Mouse (Mus musculus): Measurements from ENCODE around the gene Prss12.
"Not testable (repeated sequence)": the region's sequence is repeated elsewhere in the genome, so short reads cannot be mapped to it uniquely, and the experiment has no call there.

The Prss12 gene

DNA sequence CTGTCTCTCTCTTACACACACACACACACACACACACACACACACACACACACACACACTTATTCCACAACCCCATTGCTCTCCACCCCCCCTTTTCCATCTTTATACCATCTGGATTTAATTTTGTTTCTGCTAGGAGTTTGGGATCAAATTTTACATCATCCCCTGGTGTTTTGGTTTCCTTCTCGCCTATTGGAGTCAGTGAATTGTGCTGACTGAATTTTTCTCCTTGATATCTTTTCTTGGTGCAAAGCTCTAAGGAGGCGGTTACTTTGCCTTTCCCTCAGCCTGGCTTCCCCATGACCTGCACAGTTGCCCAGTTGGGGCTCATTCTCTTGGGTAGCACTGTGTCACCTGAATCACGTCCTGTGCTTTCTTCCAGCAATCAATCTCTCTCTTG is 30.1 kb downstream of the Prss12 start:
- no peak for DNase-seq (ENCODE audit: low spot score in 2 of 2)

DNA sequence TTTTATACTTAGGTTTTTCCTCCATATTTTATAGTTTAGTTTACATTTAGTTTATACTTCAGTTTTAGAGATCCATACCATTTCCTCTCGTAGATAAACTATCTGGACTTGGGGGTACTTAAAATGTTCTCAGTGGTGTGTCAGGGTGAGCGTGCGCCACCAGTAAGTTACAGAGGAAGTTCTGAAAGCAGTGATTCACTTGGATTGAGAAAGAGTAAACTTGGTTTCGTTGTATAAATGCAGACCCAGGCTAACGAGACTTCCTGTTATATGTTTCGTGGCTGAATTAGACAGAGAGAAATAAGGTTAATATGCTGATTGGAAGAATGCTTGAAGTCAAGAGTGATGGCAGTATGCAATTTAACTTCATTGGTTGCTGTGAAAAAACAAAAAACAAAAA is 34.6 kb downstream of the Prss12 start:
- no peak for DNase-seq (ENCODE audit: low spot score in 2 of 2)

DNA sequence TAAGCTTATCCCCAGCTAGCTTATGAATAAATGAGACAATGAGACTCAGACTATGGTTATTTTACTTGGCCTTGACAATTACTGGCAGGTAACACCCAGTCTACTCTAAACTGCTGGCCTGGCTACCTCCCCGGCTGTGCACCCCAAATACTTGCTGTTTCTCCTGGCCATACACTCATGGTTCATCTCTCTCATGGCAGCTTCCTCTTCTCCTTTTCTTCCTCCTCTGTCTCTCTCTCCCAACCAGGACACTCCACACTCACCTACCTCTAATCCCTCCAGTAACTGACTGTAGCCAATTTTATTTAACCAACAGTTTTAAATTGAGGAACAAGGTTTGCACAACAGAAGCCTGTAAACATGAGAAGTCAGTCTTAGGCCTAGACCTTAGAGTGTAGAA is 45.1 kb downstream of the Prss12 start:
- DNase-seq (ENCODE audit: low spot score in 2 of 2) = no peak

DNA sequence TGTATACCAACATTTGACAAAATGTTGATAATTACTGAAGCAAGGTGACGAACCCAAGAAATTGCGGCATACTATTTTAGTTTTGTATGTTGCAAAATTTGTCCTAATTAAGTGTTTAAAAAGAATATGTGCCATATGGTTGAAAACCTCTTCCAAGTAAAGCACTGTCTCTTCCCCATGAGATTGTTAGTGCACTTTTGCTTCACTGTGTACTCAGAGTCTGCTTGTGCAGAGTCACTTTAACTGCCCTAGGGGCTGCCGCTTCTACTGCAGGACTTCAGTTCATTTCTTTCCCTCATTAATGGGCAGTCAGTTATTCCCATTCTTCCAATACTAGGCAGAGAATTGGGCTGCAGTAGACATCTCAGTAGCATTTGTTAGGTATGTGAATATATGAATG is 46.5 kb downstream of the Prss12 start:
- DNase-seq (ENCODE audit: low spot score in 2 of 2) = no peak

DNA sequence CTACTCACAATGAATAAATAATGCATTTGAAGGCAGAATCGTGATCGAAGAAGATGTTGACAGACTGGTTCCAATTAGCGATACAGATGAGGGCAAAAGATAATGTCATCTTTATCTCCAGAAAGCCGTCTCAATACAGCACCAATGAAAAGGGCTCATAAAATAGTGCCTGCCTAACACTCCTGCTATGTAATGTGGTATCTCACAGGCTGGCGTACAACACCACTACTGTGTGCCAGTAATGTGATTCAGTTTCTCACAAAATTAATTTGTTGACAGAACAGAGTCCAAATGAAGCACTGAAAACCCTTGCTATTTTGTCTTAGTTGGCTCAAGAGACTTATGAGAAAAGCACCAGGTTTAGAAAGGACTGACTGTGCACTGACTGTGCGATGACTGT is 48.4 kb downstream of the Prss12 start:
- no peak for DNase-seq (ENCODE audit: low spot score in 2 of 2)

DNA sequence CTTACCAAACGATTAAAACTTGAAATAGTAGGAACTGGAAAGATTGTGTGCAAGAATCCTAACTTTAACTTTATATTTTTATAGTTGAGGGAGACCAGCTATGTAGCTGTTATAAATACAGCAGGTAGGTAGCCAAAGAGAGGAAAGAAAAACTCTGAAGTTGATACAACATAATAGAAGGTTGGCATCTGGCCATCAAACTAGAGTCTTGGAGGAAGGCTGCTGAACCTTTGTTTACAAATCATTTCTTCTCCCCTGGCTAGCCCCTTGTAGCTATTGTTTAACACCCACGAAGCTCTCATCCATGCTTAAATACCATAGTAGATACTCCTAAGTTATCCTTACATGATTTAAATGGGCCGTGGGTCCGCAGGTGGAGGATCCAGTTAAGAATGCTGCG is 52.1 kb downstream of the Prss12 start:
- no peak for DNase-seq (ENCODE audit: low spot score in 2 of 2)

DNA sequence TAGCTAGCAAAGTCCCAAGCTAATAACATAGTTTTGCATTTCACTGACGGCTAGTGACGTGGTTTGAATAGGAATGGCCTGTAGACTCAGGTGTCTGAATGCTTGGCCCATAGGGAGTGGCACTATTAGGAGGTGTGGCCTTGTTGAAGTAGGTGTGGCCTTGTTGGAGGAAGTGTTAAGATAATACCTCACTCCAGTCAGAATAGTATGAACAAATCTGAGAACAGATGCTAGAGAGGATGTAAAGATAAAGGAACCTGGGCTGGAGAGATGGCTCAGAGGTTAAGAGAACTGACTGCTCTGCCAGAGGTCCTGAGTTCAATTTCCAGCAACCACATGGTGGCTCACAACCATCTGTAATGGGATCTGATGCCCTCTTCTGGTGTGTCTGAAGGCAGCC is 55.1 kb downstream of the Prss12 start:
- not testable (repeated sequence) for DNase-seq (ENCODE audit: low spot score in 2 of 2)

DNA sequence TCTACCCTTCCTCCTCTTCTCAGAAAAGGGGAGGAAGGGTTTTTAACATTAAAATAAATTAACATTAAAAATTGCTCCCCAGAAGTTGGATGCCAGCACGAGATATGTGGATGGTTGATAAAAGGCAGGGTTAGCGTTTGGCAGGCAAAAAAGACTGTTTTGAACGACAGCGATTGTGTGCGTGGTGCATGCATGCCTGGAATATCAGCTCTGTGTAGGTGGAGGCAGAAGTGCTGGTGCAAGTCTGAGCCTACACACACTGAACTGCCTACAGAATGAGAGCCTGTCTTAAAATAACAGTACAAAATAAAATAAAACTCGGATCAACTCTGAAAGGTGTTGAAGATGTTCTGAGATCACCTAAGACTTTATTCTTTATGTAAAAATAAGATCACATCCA is 57.2 kb downstream of the Prss12 start:
- DNase-seq (ENCODE audit: low spot score in 2 of 2) = peak; percentile 49 to 61

DNA sequence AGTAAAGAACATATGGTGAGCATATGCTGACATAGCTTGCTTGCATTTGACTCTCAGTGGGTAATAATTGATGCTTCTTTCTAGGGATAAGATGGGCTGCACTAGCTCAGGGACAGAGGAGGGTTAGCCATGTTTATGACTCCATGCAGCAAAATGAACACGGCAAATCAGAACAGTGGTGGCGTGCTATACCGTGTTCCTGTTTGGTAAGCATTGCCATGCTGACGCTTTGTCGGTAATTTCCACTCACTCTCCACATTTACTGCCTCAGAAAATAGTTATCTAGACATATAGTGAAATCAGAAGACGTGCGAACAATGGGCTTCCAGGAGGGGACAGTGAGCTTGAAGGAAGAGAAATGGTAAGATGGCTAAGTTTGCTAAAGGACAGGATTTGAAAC is 58.1 kb downstream of the Prss12 start:
- DNase-seq (ENCODE audit: low spot score in 2 of 2) = no peak

DNA sequence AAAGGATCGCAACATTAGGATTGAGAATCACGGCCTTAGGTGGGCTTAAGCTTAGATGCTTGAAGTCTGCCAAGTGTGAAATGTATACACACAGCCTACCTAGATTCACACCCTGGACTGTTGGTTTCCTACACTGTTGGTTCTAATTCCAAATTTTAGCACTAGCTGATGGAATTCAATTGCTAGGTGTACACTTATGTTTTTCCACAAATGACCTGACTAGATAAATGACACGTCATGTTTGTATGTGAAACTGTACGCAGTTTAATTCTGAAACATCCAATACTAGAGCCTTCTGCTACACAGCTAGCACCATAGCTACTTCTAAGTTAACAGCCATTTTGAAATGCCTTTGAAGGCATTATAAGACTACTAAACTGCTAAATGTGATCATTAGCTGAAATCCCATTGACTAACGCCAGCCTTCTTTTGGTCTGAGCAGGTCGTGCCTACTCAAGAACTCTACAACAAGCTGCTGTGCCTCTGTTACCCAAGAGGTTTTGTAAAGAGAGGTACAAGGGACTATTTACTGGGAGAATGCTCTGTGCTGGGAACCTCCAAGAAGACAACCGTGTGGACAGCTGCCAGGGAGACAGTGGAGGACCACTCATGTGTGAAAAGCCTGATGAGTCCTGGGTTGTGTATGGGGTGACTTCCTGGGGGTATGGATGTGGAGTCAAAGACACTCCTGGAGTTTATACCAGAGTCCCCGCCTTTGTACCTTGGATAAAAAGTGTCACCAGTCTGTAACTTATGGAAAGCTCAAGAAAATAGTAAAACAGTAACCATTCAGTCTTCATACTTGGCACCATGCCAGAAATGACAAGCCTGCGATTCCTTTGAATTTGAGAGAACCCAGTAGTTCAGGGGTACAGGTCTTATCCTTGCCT is 59.3 kb downstream of the Prss12 start:
- DNase-seq (ENCODE audit: low spot score in 2 of 2) = no peak

DNA sequence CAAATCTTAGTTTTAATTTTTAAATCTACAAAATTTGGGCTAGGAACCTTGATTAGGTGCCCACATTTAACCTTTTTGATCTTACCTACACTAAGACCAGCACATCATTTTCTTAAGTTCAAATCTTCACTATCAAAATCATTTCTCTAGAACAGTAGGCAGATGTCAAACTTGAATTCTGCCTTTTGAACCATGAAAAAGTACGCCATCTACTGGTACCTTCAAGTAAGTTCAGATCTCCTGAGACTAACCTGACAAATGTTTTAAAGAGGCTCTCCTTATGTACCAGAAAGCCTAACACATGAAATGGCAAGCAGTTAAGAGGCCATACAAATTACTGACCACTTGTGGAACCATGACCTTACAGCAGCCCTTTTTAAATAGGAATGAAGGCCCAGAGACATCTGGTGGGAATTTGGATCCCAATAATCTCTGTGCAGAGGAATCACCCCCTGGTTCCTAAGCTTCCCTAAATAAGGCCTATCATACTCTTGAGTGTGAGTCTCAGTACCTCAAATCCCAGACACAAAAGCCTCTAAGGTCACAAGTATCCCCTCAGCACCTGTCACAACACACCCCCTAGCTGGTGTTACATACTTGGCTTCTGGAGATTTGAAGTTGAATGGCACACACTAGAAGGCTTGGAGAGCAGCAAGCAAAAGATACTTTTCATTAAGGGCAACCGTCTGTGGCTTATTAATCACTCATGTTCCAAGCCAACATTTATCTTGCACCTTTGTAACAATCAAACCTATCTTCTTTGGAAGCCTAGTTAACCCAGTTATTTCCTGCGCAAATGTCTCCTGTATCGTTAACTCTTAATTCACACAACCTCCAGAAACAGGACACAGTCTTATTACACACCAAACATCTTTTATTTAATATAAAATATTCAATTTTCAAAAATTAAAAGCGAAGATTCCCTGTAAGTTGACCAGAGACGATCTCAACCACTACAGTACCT is 60.3 kb downstream of the Prss12 start:
- no peak for DNase-seq (ENCODE audit: low spot score in 2 of 2)

DNA sequence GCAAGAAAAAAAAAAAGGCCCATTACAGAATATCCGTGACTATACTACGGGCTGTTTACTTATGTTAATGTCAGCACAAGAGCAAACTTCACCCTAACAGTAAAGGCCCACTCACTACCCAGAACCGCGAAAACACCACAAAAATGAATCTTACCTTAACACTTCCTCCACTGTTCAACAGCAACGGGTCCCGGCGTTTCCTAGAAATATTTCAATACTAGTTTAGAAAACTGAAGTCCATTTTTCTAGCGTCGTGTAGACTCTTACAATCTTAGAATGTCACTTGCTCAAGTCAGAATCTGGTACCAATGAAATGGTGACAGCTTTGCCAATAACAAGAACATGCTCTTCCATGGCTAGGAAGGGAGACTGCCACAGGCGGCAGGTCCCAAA is 60.9 kb downstream of the Prss12 start:
- DNase-seq (ENCODE audit: low spot score in 2 of 2) = no peak

DNA sequence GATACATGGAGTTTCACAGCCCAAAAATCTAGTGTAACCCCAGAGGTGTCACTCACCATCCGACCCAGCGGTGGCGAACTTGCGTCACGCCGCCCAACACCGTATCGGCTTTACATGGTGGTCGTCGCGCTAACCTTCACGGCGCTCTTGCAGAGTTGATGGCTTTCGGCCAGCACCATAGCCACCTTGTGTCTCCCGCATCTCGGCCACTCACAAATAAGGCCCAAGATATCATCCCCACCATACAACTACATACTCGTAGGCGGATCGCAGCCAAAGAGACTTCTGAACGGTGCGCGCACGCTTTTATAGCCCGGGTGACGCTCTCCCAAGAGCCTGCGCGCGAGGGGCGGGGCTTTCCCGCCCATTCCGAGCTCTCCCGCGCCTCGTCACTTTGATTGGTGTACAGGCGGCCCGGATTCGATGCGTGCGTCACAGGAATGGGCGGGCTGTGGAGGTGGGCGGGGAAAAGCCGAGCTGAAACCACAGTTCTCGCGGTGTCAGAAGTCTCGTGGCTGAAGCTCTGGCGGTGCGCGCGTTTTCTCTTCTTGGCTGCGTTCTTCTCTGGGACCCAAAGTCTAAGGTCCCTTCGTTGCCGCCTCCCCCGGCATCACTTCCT is 61.5 kb downstream of the Prss12 start:
- peak; percentile 98 to 99 for DNase-seq (ENCODE audit: low spot score in 2 of 2)

DNA sequence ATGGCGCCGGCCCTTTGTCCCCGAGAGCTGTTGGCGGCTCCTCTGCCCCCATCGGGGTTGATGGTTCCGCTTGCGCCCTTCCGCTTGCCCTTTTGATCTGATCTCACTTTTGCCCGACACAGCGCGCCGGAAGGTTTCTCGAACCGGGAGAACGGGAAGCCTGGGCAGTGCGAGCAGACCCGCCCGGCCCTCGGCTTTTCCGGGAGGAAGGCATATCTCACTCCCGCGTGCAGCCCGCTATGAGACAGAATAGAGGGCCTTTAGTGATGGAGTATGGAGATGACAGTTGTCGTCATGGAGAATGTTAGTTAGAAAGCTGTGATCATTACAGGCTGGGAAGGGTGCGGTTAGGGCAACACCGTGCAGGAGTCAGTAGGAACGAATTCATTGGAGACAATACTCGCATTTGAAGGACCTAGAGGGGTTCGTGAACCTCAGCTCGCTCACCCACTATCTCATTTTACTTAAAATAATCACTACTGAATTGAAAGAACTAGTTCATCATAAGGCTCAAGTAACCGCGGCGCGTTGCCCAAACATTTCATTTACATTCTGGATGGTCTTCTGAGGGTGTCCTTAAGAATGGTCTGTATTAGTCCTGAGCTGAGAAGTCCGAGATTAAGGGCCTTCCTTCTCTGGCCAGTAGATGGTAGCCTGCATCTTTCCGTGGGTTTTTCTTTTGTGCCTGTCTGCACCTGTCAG is 62.1 kb downstream of the Prss12 start:
- no peak for DNase-seq (ENCODE audit: low spot score in 2 of 2)

DNA sequence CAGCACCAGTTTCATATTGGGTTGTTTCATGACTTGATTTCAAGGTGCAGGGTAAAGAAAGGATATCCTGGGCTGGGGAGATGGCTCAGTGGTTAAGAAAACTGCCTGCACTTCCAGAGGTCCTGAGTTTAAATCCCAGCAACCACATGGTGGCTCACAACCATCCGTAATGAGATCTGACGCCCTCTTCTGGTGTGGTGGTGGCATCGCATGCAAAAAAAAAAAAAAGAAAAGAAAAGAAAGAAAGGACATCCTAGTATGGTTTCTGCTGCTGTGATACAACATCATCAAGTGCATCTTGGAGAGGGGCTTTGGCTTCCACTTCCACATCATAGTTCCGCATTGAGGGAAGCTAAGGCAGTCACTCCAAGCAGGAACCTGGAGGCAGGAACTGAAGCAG is 65.1 kb downstream of the Prss12 start:
- no peak for DNase-seq (ENCODE audit: low spot score in 2 of 2)

DNA sequence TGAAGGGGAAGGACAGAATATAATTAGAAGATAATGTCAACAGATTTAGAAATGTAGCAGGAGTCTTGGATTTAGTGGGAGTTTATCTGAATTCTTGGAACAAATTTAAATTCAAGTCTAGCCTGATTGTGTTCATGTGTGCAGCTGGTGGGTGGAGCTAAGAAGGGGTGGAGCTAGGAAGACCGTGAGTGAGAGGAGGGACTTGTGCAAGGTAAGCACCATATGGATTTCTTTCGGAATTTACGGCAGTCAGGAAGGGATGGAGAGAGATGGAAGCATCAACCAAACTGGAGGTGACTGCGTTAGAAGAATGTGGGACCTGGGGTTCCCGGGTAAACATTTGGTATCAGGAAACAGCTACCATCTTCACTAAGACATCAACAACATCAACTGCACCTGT is 68.2 kb downstream of the Prss12 start:
- DNase-seq (ENCODE audit: low spot score in 2 of 2) = no peak

DNA sequence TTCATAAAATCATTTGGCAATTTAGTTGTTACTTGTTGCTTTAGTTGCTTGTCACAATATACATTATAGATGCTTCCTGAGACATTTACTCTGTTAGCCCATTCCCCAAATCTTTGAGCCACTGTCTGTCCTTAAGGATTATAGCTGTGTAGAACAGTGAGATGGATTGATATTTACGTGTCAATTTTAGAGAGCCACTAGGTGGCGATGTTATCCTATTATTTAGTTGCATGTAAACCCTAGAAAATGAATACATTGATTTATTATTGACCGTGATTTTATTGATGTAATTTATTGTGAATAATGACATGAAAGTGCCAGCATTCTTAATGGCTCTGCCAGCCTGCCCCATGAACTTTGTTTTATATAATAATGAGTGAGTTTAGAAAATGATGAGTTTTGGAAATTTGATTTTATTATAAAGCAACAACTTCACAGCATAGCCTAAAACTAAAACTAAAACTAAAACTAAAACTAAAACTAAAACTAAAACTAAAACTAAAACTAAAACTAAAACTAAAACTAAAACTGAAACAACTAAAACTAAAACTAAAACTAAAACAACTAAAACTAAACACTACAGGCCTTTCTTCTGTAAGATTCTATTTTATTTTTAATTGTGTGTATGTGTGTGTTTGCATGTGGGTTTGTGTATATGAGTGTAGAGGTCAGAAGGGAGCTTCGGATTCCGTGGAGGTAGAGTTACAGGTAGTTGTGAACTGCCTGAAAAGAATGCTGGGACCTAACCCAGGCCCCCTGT is 69.1 kb downstream of the Prss12 start:
- peak; percentile 33 to 66 for DNase-seq (ENCODE audit: low spot score in 2 of 2)

DNA sequence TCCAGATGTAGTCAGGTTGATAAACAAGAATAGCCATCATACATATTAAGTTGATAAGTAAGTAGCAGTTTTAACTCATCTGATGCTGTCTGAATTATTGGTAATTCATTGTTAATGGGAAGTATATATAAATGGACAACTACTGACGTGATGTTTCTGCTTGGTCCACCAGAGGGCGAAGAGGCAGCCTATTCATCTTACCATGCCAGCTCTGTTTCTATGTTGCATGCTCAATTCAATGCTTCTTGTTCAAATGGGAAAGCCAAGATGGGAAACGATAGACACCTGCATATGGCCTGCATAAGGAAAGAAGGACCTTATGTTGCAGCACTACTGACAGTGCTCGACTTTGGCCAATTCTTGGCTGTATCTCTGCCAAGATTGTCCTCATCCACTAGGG is 70.1 kb downstream of the Prss12 start:
- DNase-seq (ENCODE audit: low spot score in 2 of 2) = peak; percentile 65 to 66

DNA sequence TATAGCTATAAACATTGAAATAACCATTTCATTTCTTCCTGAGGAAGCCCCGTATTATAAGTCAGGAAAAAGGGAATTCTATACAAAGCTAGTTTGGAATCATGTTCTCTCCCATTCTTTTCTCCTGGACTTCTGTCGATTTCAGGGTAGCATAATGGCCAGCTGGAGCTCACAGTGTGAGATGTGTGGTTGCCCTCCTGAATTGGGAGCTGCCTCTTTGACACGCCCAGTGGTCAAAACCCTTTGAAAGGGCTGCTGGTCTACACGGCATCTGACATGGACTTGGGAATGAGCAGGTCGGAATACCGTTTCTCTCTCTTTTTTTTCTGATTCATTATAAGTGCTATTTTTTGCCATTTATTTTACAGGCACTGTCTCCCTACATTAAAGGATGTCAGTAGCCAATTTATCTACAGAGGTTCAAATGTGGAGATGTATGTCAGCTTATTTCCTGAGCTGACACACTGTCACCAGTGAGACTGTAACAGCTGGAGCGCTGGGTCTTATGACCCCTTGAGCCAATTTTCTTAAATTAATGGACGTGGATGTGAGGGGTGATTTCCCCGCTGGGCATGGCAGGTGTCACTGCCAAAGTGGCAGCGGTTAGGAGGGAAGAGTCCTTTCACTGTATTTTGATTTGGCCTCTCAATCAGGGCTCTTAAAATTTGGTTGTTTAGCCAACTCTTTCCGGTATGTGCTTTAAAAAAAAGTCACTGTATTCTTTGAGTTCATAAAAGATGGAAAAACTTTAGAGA is 79.8 kb downstream of the Prss12 start:
- no peak for DNase-seq (ENCODE audit: low spot score in 2 of 2)

DNA sequence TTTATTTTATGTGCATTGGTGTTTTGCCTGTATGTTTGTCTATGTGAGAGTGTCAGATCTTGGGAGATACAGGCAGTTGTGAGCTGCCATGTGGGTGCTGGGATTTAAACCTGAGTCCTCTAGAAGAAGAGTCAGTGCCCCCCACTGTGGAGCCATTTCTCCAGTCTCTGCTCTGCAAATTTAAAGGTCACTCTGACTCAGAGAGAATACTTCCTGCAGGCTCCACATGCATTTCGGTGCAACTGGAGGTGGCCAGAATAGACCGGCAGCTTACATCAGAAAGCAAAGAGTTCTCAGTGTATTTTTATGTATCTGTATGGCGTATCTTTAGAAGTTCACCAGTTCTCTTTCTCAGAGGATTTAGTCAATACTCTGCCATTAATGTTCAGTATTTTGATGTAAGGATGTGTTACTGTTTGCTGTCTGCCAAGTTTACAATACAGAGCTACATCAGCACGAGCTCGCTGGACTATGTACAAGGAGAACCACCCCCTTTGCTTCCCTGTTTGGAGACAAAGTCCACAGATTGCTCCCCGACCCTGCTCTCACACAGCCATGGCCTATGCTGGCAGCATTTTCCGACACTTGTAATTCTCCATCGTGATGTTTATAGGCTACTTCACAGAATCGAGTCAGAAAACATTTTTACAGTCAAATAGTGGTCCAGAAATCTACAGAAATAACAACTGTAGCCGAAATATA is 81.2 kb downstream of the Prss12 start:
- no peak for DNase-seq (ENCODE audit: low spot score in 2 of 2)
